Mouse (Mus musculus): ENCODE data around the gene Lmnb2. TPM values are rescaled to one million over a fixed set of nuclear protein-coding genes. Genes with fewer than 3 reads are reported as not detected.
A peak's percentile ranks its signal among the peaks of the same experiment; 100 is the strongest.

The Lmnb2 gene
- polyA plus RNA-seq, 1 experiment from 2014 or later: 65.8 TPM

DNA sequence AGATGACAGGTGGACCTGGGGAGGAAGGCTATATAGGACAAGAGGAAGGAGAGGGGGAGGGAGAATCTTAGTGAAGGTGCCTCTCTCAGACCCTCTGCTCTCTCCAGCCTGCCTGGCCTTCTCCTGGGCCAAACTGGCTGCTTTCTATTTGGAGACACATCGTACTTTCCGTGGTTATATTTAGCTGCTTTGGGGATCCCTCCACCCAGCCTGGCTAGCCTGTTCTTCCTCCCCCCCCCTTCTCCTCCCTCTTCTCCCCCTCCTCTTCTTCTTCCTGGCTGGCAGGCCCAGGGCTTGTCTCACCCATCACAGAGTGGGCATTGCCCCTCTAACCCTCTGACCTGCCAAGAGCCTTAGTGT, 22.9 kb upstream of the Lmnb2 start:
- Histone ChIP-seq H3K36me3 (no peaks in the 10 kb centered on the region), H3K4me1 (replicated peaks) (peaks cover 56% of the 10 kb centered on the region), H3K9me3 (no peaks in the 10 kb centered on the region), H3K4me3 (no peak overlapping the region), H3K27me3 (ENCODE audit: insufficient read depth, poor library complexity, severe bottlenecking) (peaks cover 57% of the 10 kb centered on the region), H3K27ac (peak overlapping the region; percentile 80)
- DNase-seq (ENCODE audit: low spot score): no peak
- 83% methylated on average over 2 of the region's 2 CpGs for WGBS

DNA sequence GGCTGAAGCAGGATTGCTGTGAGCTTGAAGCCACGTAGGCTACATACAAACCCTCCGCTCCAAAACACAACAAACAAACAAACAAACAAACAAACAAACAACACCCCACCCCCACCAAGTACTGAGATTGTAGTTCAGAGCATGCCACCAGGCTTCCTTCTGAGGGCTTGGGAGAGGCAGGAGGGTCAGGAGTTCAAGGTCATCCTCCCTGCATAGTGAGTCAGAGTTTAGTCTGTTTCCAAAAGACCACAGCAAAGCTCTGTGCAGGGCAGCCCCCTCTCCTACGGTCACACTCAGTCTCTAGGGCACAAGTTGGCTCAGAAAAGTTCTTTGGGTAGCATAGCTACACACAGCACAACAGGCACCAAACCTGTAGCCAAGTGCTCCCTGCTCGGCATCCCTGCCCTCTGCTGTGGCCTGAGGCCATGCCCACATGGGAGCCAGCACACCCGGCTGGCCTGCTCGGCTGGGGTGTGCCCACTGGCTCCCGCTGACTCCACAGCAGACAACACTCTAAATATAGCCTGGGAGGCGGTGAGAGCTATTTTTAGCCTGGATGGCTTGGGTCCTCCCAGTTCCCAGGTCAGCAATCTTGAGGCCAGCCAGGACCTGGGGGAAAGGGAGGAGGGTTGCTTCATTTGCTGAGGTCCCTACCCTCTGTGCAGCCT, 22.4 kb upstream of the Lmnb2 start:
- Histone ChIP-seq H3K4me1 (replicated peaks) (peaks cover 62% of the 10 kb centered on the region), H3K27ac (peak overlapping the region; percentile 80), H3K36me3 (no peaks in the 10 kb centered on the region), H3K4me3 (peak overlapping the region; percentile 53), H3K9me3 (no peaks in the 10 kb centered on the region), H3K27me3 (ENCODE audit: insufficient read depth, poor library complexity, severe bottlenecking) (peaks cover 62% of the 10 kb centered on the region)
- no peak for DNase-seq (ENCODE audit: low spot score)
- 60% methylated on average over 8 of the region's 8 CpGs for WGBS

DNA sequence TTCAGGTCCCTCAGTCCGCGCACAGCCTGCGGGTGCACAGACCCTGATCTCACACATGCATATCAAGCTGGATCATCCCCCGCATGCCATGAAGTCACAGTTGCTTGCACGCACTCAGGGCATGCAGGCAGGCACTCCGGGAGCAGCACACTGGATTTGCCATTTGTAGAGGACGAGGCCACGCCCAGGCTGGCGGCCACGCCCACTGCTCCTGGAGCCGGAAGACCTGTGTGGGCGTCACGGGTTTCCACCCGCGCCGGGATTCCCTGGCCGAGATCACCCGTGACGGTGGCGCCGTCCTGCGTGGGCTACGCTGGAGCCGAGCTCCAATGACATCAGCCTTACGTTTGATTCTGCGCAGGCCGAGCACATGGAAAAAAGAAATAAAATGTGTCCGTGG, 21.6 kb upstream of the Lmnb2 start:
- H3K9me3 ChIP-seq: no peaks in the 10 kb centered on the region
- H3K4me3 ChIP-seq: peak overlapping the region; percentile 53
- no peaks in the 10 kb centered on the region for H3K36me3 ChIP-seq
- peaks cover 70% of the 10 kb centered on the region for H3K27me3 ChIP-seq (ENCODE audit: insufficient read depth, poor library complexity, severe bottlenecking)
- 7% methylated on average over 28 of the region's 28 CpGs for WGBS
- H3K4me1 ChIP-seq (replicated peaks): peaks cover 67% of the 10 kb centered on the region
- peak overlapping the region; percentile 80 for H3K27ac ChIP-seq
- peak; percentile 80 for DNase-seq (ENCODE audit: low spot score)

DNA sequence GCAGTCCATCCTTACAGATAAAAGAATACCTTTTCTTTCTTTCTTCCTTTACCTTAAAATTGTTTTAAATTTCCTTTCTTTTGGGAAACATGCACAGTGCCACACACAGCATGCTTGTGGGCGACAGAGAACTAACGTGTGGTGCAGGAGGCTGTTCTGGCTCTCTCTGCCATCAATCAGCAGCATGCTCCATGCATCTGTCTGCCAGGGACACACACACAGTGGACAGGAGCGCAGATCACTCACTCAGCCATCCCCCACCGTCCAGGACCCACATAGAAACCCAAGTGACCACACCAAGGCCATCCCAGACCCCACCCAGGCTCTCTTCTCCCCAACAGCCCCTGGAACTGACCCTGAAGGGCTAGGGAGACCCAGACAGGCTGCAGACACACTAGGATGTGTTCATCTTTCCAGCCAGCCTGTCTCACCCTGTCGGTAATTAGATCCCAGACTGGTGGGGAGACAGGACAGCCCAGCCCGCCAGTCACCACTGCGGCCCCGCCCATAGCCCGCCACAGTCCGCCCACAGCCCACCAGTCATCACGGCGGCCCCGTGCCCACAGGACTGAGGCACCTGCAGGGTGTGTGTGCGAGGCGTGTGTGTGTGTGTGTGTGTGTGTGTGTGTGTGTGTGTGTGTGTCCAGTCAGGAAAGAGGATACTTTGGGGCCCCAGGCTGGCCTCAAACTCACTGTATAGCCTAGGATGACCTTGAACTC, 20.9 kb upstream of the Lmnb2 start:
- Histone ChIP-seq H3K4me3 (peak overlapping the region; percentile 53), H3K27ac (peak overlapping the region; percentile 80), H3K36me3 (no peaks in the 10 kb centered on the region), H3K27me3 (ENCODE audit: insufficient read depth, poor library complexity, severe bottlenecking) (peaks cover 77% of the 10 kb centered on the region), H3K4me1 (replicated peaks) (peaks cover 73% of the 10 kb centered on the region), H3K9me3 (no peaks in the 10 kb centered on the region)
- WGBS: 12% methylated on average over 15 of the region's 15 CpGs
- DNase-seq (ENCODE audit: low spot score): peak; percentile 65

DNA sequence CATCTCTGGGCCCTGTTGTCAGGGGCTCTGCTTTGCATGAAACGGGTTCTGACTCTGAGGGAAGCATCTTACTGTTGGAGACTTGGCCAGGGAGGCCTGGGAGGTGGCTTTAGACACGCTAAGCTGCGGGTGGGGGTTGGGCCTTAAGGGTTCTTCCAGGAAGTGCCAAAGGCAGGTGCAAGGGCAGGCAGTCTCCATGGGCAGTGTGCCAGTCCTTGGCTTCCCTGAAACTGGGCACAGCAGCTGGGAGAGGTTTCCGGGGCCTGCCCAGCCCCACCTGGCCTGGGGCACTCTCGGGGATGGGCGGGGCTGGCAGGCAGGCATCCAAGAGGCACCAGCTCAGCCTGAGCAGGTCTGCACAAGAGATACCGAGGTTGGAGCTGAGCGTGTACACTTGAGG, 19.6 kb upstream of the Lmnb2 start:
- 32% methylated on average over 8 of the region's 8 CpGs for WGBS
- no peak overlapping the region for H3K4me3 ChIP-seq

DNA sequence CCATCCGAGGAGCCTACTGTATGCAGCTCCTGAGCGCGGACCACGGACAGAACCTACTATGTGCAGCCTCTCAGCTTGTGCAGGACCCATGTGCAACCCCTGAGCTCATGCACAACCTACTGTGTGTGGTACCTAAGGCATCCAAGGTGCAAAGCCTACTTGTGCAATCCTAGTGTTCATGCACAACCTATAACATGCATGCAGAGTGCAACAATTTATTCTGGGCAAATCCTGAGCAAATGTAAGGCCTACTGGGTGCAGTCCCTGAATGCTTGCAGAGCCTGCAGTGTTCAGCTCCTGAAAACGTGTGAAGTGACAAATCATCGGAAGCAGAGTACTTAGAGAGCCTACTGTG, 18.7 kb upstream of the Lmnb2 start:
- no peaks in the 10 kb centered on the region for H3K36me3 ChIP-seq
- peak overlapping the region; percentile 81 for H3K27ac ChIP-seq
- peak overlapping the region; percentile 50 for H3K4me3 ChIP-seq
- peaks cover 92% of the 10 kb centered on the region for H3K4me1 ChIP-seq (replicated peaks)
- peaks cover 95% of the 10 kb centered on the region for H3K27me3 ChIP-seq (ENCODE audit: insufficient read depth, poor library complexity, severe bottlenecking)
- 12% methylated on average over 6 of the region's 6 CpGs for WGBS
- H3K9me3 ChIP-seq: no peaks in the 10 kb centered on the region
- DNase-seq (ENCODE audit: low spot score): no peak

More for the DNA sequence above, 19.6 kb upstream of the Lmnb2 start:
- Histone ChIP-seq H3K27me3 (ENCODE audit: insufficient read depth, poor library complexity, severe bottlenecking) (peaks cover 90% of the 10 kb centered on the region), H3K27ac (0 out of 2 replicates have a peak overlapping the region, but pooled peaks have one; percentile 9), H3K9me3 (no peaks in the 10 kb centered on the region), H3K36me3 (no peaks in the 10 kb centered on the region), H3K4me1 (replicated peaks) (peaks cover 84% of the 10 kb centered on the region)
- no peak for DNase-seq (ENCODE audit: low spot score)

DNA sequence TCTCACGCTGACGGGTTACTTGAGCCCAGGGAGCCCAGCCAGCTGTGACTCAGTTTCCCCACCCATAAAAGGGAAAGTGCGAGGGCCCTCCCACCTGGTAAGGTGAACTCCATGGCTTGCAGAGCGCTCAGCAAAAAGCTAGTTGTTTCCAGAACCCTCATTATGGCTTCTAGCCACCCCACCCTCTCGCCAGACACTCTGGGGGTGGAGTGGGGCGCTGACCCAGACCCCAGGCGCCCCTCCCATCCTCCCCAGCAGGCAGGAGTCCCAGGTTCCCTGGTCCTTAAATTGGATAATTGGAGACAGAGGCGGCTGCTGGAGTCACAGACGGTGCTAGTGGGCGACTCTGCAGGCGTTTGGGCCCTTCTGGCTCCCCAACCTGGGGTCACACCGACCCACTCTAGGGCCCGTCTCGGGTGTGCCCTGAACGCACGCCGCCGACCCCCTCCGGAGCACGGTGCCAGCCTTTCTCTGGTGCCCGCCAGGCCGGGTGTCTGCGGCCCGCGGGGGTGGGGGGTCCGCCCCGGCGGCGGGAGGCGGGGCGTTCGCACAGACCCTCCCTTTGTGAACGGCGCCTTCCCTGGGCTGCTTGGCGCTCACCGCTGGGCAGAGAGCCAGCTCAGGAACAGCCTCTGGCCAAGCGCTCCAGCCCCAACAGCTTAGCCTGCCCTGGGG, 18.2 kb upstream of the Lmnb2 start:
- DNase-seq (ENCODE audit: low spot score): peak; percentile 61
- Histone ChIP-seq H3K4me1 (replicated peaks) (peaks cover 97% of the 10 kb centered on the region), H3K27me3 (ENCODE audit: insufficient read depth, poor library complexity, severe bottlenecking) (peaks cover 98% of the 10 kb centered on the region), H3K9me3 (no peaks in the 10 kb centered on the region), H3K27ac (peak overlapping the region; percentile 81), H3K4me3 (peak overlapping the region; percentile 50), H3K36me3 (no peaks in the 10 kb centered on the region)
- WGBS: 3% methylated on average over 37 of the region's 37 CpGs

DNA sequence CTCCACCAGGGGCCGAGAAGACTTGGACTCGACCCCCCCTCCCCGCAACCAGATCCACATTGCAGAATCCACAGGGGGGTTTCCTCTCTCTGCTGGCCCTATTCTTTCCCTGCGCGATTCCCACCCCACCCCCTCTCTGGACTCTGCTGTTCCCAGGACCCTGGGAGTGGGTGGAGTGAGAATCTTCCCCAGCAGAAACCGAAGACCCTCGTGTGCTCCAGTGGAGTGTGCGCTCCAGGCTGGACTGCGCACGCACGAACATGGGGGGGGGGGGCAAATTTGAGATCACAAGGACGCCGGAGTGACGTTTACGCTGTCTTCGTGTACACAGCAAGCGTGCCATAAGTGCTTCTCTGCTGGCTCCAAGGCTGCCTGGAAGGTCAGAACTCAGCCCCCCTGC, 17.7 kb upstream of the Lmnb2 start:
- H3K27ac ChIP-seq: peak overlapping the region; percentile 81
- peak; percentile 41 for DNase-seq (ENCODE audit: low spot score)
- no peaks in the 10 kb centered on the region for H3K9me3 ChIP-seq
- peaks cover 97% of the 10 kb centered on the region for H3K4me1 ChIP-seq (replicated peaks)
- 6% methylated on average over 17 of the region's 17 CpGs for WGBS
- peak overlapping the region; percentile 50 for H3K4me3 ChIP-seq
- H3K36me3 ChIP-seq: no peaks in the 10 kb centered on the region
- H3K27me3 ChIP-seq (ENCODE audit: insufficient read depth, poor library complexity, severe bottlenecking): peaks cover 98% of the 10 kb centered on the region

DNA sequence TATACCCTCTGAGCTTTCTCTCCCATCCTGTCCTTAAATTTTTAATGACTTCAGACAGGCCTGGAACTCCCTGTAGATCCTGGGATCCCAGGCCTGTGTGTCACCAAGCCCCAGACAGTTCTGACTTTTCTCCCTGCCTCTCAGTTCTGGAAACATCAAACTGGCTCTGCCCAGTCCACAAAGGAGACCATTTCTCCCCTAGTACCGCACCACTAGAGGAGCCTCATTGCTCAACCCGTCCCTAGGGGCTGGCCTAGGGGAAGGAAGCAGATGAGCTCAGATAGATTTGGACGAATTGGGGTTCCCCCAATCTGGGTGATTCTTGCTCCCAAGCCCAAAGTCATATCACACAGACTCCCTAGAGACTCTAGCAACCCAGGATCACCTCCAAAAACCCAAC, 17.2 kb upstream of the Lmnb2 start:
- WGBS: 6% methylated on average over 3 of the region's 3 CpGs
- Histone ChIP-seq H3K27ac (0 out of 2 replicates have a peak overlapping the region, but pooled peaks have one; percentile 81), H3K9me3 (no peaks in the 10 kb centered on the region), H3K36me3 (no peaks in the 10 kb centered on the region), H3K4me3 (peak overlapping the region; percentile 50; the same call in 1 of the 2 replicates), H3K4me1 (replicated peaks) (peaks cover 97% of the 10 kb centered on the region), H3K27me3 (ENCODE audit: insufficient read depth, poor library complexity, severe bottlenecking) (peaks cover 98% of the 10 kb centered on the region)
- no peak for DNase-seq (ENCODE audit: low spot score)

DNA sequence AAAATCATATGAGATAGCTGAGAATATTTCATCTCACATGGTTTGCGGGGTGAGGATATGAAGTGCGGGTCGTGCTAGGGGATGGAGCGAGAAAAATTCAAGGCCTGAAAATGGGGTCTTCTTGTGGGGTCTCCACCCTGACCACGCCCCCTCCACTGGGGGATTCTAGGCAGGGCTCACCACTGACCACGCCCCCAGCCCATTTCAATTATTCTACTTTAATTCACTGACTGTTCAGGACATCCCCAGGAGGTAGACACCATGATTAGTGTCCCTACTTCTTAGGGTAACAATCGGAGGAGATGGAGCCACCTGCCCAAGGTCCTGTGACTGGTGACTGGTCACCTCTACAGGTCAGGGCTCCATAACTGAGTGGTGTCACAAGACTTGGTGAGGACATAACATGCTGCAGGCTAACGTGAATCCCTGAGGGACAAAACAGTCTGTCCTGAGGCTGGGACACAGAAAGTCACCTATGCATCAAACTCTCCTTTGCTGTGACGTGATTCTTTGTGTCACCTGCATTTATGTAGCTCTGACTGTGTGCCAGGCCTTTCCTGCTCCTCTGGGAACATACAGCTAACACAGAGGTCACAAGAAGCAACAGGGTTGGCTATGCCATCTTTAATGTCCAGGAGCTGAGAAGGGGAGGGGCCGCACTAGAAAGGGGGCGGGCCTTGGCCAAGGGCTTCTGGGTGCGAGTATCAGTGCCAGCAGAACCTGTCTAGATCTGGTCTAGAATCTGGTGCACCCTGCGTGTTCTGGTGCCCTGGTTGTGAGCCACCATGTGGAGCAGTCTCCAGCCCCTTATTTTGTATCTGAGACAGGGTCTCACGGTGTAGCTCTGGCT, 16.3 kb upstream of the Lmnb2 start:
- H3K36me3 ChIP-seq: no peaks in the 10 kb centered on the region
- no peak for DNase-seq (ENCODE audit: low spot score)
- no peak overlapping the region for H3K27ac ChIP-seq
- H3K27me3 ChIP-seq (ENCODE audit: insufficient read depth, poor library complexity, severe bottlenecking): peaks cover 93% of the 10 kb centered on the region
- H3K9me3 ChIP-seq: no peaks in the 10 kb centered on the region
- H3K4me3 ChIP-seq: peak overlapping the region; percentile 63; the same call in 1 of the 2 replicates
- WGBS: 31% methylated on average over 14 of the region's 14 CpGs
- H3K4me1 ChIP-seq (replicated peaks): peaks cover 94% of the 10 kb centered on the region

DNA sequence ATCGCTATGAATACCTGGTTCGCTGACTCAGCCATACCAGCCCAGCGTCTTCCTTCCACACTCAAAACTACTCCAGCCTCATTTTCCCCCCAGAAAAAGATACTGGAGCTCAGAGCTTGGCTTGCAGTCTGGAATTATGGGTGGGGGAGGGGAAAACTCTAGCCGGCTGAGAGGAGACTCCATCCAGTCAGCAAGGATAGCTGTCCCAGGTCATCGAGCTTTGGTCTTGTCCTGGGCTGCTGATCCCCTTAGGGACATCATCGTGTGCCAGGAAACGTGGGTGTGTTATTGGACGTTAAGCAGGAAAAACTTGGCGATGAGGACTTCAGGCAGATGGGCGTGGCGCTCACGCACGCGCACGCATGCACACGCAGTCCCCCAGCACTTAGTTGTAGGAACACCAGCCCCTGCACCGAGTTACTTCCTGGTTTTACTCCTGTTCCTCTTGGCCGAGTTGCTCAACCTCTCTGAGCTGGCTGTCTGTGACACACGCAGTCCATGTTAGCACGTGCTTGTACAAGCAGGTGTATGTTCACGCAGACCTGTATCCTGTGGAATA, 15.5 kb upstream of the Lmnb2 start:
- H3K4me1 ChIP-seq (replicated peaks): peaks cover 94% of the 10 kb centered on the region
- no peak overlapping the region for H3K27ac ChIP-seq
- H3K4me3 ChIP-seq: peak overlapping the region; percentile 63
- WGBS: 3% methylated on average over 21 of the region's 21 CpGs
- DNase-seq (ENCODE audit: low spot score): peak; percentile 29
- H3K36me3 ChIP-seq: no peaks in the 10 kb centered on the region
- H3K27me3 ChIP-seq (ENCODE audit: insufficient read depth, poor library complexity, severe bottlenecking): peaks cover 85% of the 10 kb centered on the region
- H3K9me3 ChIP-seq: no peaks in the 10 kb centered on the region
